Mouse (Mus musculus): Measurements from ENCODE around the gene 8030474K03Rik.
"Not testable (repeated sequence)": the region's sequence is repeated elsewhere in the genome, so short reads cannot be mapped to it uniquely, and the experiment has no call there.

Gene 8030474K03Rik

GRCm38 (mm10) chrX:101791551-101791950 lies 2.9 kb upstream of the 8030474K03Rik start:
- peaks cover 26% of the 10 kb centered on the region for H3K27me3 ChIP-seq (ENCODE audit: insufficient read depth, low read length)
- no peaks in the 10 kb centered on the region for H3K4me1 ChIP-seq (replicated peaks; ENCODE audit: low read depth, low read length)
- H3K4me3 ChIP-seq (replicated peaks; ENCODE audit: low read length), result no peak overlapping the region
- no peaks in the 10 kb centered on the region for H3K9me3 ChIP-seq (ENCODE audit: low read length)
- H3K36me3 ChIP-seq (ENCODE audit: insufficient read depth, low read length), result no peaks in the 10 kb centered on the region
- no peak for TF ChIP-seq POU5F1 (IDR thresholded peaks at IDR 0.05; ENCODE audit: borderline replicate concordance, low read length)
- peak; percentile 43 for TF ChIP-seq CTCF (conservative IDR thresholded peaks at IDR 0.05; ENCODE audit: low read length)

- TF ChIP-seq CTCF (conservative IDR thresholded peaks at IDR 0.05; ENCODE audit: low read length) (peak; percentile 34), POU5F1 (IDR thresholded peaks at IDR 0.05; ENCODE audit: borderline replicate concordance, low read length) (no peak)
- H3K27me3 ChIP-seq (ENCODE audit: insufficient read depth, low read length), result no peaks in the 10 kb centered on the region
- H3K36me3 ChIP-seq (ENCODE audit: insufficient read depth, low read length), result no peaks in the 10 kb centered on the region
- no peaks in the 10 kb centered on the region for H3K9me3 ChIP-seq (ENCODE audit: low read length)
- H3K4me3 ChIP-seq (replicated peaks; ENCODE audit: low read length), result no peak overlapping the region
- H3K4me1 ChIP-seq (replicated peaks; ENCODE audit: low read depth, low read length), result no peaks in the 10 kb centered on the region
Measured at GRCm38 (mm10) chrX:101805512-101805911, 11.1 kb downstream of the 8030474K03Rik start.

GRCm38 (mm10) chrX:101811750-101812149 lies 17.3 kb downstream of the 8030474K03Rik start:
- H3K36me3 ChIP-seq (ENCODE audit: insufficient read depth, low read length), result no peaks in the 10 kb centered on the region
- no peak for TF ChIP-seq CTCF (conservative IDR thresholded peaks at IDR 0.05; ENCODE audit: low read length)
- no peak for TF ChIP-seq POU5F1 (IDR thresholded peaks at IDR 0.05; ENCODE audit: borderline replicate concordance, low read length)
- TF ChIP-seq NANOG (IDR thresholded peaks at IDR 0.05; ENCODE audit: borderline replicate concordance, low read length), result no peak
- no peaks in the 10 kb centered on the region for H3K4me1 ChIP-seq (replicated peaks; ENCODE audit: low read depth, low read length)
- no peak overlapping the region for H3K4me3 ChIP-seq (replicated peaks; ENCODE audit: low read length)
- no peaks in the 10 kb centered on the region for H3K9me3 ChIP-seq (ENCODE audit: low read length)
- H3K27me3 ChIP-seq (ENCODE audit: insufficient read depth, low read length), result peaks cover 10% of the 10 kb centered on the region; the same call in 1 of the 2 replicates

- TF ChIP-seq POU5F1 (IDR thresholded peaks at IDR 0.05; ENCODE audit: borderline replicate concordance, low read length), result no peak
- TF ChIP-seq NANOG (IDR thresholded peaks at IDR 0.05; ENCODE audit: borderline replicate concordance, low read length), result no peak
- no peak; the same call in 1 of the 2 replicates for TF ChIP-seq CTCF (conservative IDR thresholded peaks at IDR 0.05; ENCODE audit: low read length)
- Histone ChIP-seq H3K27me3 (ENCODE audit: insufficient read depth, low read length) (0 out of 2 replicates have a peak, but pooled peaks cover 7% of the 10 kb centered on the region), H3K4me3 (replicated peaks; ENCODE audit: low read length) (no peak overlapping the region), H3K9me3 (ENCODE audit: low read length) (no peaks in the 10 kb centered on the region), H3K36me3 (ENCODE audit: insufficient read depth, low read length) (no peaks in the 10 kb centered on the region), H3K4me1 (replicated peaks; ENCODE audit: low read depth, low read length) (0 out of 2 replicates have a peak, but pooled peaks cover 3% of the 10 kb centered on the region)
Measured at GRCm38 (mm10) chrX:101819163-101819562, 24.7 kb downstream of the 8030474K03Rik start.

- H3K4me1 ChIP-seq (replicated peaks; ENCODE audit: low read depth, low read length); H3K9me3 ChIP-seq (ENCODE audit: low read length); H3K27me3 ChIP-seq (ENCODE audit: insufficient read depth, low read length); H3K4me3 ChIP-seq (replicated peaks; ENCODE audit: low read length); H3K36me3 ChIP-seq (ENCODE audit: insufficient read depth, low read length): not testable (repeated sequence)
Measured at GRCm38 (mm10) chrX:101819980-101820379, 25.5 kb downstream of the 8030474K03Rik start.

- no peaks in the 10 kb centered on the region for H3K36me3 ChIP-seq (ENCODE audit: insufficient read depth, low read length)
- peaks cover 8% of the 10 kb centered on the region; the same call in 1 of the 2 replicates for H3K4me1 ChIP-seq (replicated peaks; ENCODE audit: low read depth, low read length)
- peaks cover 74% of the 10 kb centered on the region for H3K27me3 ChIP-seq (ENCODE audit: insufficient read depth, low read length)
- no peak overlapping the region for H3K4me3 ChIP-seq (replicated peaks; ENCODE audit: low read length)
- TF ChIP-seq CTCF (conservative IDR thresholded peaks at IDR 0.05; ENCODE audit: low read length), result no peak
- no peak for TF ChIP-seq POU5F1 (IDR thresholded peaks at IDR 0.05; ENCODE audit: borderline replicate concordance, low read length)
- TF ChIP-seq NANOG (IDR thresholded peaks at IDR 0.05; ENCODE audit: borderline replicate concordance, low read length), result no peak
- H3K9me3 ChIP-seq (ENCODE audit: low read length), result no peaks in the 10 kb centered on the region
Measured at GRCm38 (mm10) chrX:101847191-101847795, 52.8 kb downstream of the 8030474K03Rik start.
